Mouse (Mus musculus) gastrocnemius, adult 2 months (tissue): ENCODE measurements at regions not wholly inside any gene's neighbourhood (a gene's known extent, or its start where the extent isn't known, plus 50 kb on each side); places are given as distances from the start of the nearest gene placed in this dataset.
A peak's percentile ranks its signal among the peaks of the same experiment; 100 is the strongest.

Experiments
- DNase-seq: peaks from one replicate; pipeline ENCODE4 v3.0.0; 2022
- H3K27ac ChIP-seq: fragments of 200-600 bp; 2 replicates; pipeline ENCODE4 v1.8.1; 2022; ENCODE audit warnings: mild to moderate bottlenecking
- H3K4me3 ChIP-seq: fragments of 200-600 bp; 2 replicates; pipeline ENCODE4 v1.8.1; 2022; ENCODE audit warnings: mild to moderate bottlenecking, moderate library complexity
- CTCF ChIP-seq: fragments of 200-600 bp; IDR thresholded peaks from 2 replicates; pipeline ENCODE4 v1.8.1; 2022; ENCODE audit warnings: antibody characterized with exemption, mild to moderate bottlenecking, moderate library complexity
- intact Hi-C: fragments of 180-260 bp; cut with DNase I; formaldehyde crosslinking; loops from one replicate; pipeline ENCODE4 v1.15.1; 2025

DNA sequence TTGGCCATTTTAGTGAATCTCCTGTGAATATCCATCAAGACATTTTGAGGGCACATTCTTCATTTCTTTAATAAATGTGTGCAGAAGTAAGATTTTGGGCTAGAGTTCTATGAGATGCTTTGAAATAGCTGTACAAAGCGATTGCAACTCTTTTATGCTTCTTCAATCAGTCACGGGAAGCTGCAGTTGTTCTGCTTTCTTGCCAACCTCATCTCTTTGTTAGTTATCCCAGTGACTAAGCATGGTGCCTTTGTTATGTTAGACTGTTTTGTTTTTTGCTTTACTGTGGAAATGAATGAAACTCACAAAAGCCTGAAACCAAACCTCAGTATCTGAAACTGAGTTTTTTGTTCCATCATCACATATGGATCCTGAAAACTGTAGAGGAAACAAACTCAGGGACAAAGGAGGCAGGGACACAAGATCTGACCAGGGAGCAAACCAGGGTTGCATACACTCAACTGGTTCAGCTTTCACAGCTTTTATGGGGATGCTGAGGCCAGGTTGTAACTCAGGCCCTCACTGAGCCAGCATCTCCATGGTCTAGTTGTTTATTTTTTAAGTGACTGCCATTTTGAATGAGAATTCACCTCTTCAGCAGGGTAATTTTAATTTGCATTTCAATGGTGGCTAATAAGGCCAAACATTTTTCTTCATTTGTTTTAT is 266.3 kb upstream of the Impad1 start:
- no peak overlapping the region for H3K4me3 ChIP-seq
- TF ChIP-seq CTCF: no peak
- intact Hi-C loops: no loop called here

DNA sequence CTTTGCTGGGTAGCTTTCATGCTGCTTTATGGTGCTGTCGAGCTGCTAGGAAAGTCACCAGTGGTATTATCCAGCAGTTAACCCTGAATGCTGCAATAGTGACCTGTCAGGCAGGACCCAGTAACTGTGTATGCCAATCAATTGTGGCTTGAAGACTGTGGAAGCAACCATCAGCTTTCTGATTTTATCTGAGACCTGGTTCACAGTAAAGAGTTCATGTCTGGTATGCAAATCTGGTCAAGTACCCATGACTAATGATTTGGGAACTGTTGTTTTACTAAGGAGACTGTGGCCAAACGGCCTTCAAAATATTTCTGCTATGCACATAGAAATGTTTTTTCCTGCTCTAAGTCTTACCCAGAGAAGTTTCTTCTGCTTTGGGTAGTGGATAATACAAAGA is 236.8 kb upstream of the Impad1 start:
- no peak for DNase-seq
- intact Hi-C loops: no loop called here
- no peak for TF ChIP-seq CTCF
- Histone ChIP-seq H3K27ac (no peak overlapping the region), H3K4me3 (no peak overlapping the region)

More for the DNA sequence above, 266.3 kb upstream of the Impad1 start:
- no peak overlapping the region for H3K27ac ChIP-seq
- DNase-seq: no peak

DNA sequence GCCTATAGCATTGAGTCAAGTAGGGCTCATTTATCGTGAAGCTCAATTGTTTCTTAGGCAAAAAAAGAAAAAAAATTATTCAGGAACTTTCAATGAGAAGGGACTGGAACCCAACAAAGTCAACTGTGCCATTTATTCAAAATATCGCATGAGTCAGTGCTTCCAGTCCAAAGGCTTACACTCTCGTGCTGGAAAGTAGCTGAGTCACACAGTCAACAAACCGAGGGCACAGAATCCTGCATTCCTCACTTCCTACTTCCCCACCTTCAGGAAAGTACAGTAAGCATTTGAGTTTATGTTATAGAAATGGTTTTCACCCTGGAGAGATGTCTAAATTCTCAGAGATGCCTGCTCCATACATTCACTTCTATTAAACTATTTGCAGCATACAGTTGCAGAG is 194.3 kb upstream of the Impad1 start:
- H3K27ac ChIP-seq: no peak overlapping the region

DNA sequence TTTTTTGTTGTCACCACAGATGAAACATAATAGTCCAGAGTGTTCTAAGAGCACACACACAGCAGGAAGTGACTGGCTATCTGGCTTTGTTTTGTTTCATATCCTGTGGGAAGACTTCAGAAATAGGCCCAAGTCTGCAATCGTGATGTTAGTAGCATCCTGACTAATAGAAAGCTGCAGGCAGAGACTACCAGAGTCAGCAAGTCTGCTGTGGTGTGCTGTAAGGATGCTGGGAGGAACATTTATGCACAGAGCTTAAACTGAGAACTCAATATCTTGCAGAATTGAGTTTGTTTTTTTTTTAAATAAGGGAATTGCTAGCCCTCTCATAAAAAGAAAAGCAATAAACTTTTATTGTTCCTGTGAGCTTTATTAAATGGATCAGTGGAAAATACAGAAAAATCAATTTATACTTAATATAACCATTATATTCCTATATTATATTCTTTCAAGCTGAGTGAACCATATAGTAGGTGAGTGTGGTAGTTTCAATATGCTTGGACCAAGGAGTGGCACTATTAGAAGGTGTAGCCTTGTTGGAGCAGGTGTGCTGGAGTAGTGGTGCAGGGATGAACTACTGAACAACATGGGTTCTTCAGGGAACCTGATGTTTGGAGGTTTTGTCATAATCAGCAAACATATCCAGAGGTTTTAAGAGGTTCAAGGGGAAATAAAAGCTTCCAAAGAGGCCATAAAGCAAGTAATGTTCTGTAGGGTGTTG is 190.5 kb upstream of the Impad1 start:
- no peak overlapping the region for H3K27ac ChIP-seq
- no peak for DNase-seq
- intact Hi-C loops: no loop called here
- H3K4me3 ChIP-seq: no peak overlapping the region
- TF ChIP-seq CTCF: no peak

More for the DNA sequence above, 194.3 kb upstream of the Impad1 start:
- no peak for TF ChIP-seq CTCF
- no peak for DNase-seq
- no peak overlapping the region for H3K4me3 ChIP-seq
- intact Hi-C loops: no loop called here

DNA sequence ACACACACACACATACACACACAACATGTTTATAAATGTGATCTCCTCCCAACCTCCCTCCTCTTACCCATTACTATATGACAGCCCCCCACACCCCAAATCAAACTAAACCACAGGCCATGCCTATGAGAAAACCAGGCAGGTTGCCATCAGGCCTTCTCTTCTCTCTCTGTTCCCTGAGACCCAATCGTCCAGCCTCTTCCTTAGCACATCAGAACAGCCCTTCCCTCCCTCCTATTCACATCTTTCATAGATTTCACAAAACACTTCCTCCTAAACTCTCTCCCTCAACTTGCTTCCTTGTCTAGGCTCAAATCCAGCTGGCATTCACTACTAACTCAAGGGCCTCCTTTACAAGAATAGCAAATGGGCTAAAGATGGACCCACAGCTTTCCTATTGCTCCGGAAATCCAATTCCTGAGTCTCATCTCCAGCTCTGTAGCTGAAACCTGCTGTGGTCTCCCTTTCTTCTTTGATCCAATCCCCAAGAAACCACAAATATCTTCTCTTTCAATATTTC is 178.7 kb upstream of the Impad1 start:
- no peak for TF ChIP-seq CTCF
- no peak for DNase-seq
- Histone ChIP-seq H3K4me3 (no peak overlapping the region), H3K27ac (no peak overlapping the region)
- intact Hi-C loops: no loop called here

DNA sequence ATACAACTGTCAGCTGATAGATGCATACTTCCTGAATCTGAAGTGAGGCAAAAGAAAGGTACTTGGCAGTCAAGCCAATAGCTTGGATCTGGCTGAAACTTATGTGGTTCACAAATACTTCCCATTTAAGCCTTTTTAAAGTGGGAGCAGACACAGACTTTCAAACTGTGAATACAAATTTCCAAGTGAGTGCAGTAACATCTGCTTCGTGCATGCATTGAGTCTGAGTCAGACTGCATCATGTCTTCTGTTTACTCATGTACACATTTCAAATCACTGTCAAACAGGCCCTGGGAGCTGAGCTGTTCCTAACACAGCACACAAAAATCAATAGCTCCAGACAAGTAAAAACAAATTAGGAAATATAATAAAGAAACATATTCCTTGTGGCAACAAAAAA is 155.8 kb upstream of the Impad1 start:
- DNase-seq: no peak
- H3K4me3 ChIP-seq: no peak overlapping the region
- no peak for TF ChIP-seq CTCF

DNA sequence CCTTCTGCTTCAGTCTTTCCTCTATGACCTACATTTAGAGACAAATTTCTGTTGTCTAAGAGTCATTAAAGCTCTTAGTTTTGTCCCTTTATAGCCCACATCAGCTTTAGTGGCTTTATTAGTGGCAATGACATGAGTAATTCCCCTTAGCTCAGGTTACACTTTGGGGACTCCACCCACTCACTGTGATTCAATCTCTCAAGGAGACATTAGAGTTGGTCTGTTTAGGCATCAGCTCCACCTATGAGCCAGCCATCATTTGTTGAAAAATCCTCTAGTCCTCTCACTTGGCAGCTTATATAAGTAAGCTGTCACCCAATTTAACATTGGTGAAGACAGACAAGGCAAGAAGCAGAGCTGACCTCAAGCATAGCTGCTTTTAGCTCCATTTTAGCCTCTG is 151.3 kb upstream of the Impad1 start:
- H3K27ac ChIP-seq: no peak overlapping the region
- intact Hi-C loops: no loop called here
- H3K4me3 ChIP-seq: no peak overlapping the region
- DNase-seq: no peak
- no peak for TF ChIP-seq CTCF

More for the DNA sequence above, 155.8 kb upstream of the Impad1 start:
- H3K27ac ChIP-seq: no peak overlapping the region
- intact Hi-C loops: no loop called here

DNA sequence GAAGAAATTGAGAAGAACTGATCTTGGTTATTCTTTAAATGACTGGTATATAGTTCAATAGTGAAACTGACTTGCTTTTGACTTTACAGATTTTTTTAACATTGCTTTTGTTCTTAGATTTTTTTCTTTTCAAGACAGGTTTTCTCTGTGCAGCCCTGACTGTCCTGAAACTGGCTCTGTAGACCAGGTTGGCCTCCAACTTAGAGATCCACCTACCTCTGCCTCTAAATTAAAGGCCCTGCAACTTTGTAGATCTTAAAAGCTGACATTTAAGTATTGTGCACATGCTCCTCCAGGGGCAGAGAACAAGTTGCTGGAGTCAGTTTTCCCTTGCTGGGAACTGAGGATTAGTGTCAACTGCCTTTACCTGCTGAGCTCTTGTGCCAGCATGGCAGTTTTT is 132.6 kb upstream of the Impad1 start:
- no peak overlapping the region for H3K27ac ChIP-seq
- no peak overlapping the region for H3K4me3 ChIP-seq
- no peak for DNase-seq
- intact Hi-C loops: no loop called here
- no peak for TF ChIP-seq CTCF

DNA sequence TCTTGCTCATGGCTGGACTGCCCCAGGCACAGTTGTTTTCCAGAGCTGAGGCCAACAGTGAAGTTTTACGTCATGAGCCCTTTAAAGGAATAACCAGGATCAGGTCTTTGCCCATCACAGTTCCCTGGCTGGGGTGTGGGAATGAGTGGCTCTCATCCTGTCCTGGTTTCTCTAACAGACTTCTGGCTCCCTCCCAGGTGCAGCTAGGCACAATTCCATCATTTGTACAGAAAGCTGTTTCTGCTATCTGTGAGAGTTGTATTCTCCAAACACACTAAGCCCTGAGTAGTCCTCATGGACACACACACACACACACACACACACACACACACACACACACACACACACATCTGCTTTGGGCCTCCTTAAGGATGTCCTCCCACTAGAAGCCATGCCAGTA is 127.1 kb upstream of the Impad1 start:
- intact Hi-C loops: no loop called here
- no peak for TF ChIP-seq CTCF
- DNase-seq: no peak
- H3K27ac ChIP-seq: no peak overlapping the region
- no peak overlapping the region for H3K4me3 ChIP-seq

DNA sequence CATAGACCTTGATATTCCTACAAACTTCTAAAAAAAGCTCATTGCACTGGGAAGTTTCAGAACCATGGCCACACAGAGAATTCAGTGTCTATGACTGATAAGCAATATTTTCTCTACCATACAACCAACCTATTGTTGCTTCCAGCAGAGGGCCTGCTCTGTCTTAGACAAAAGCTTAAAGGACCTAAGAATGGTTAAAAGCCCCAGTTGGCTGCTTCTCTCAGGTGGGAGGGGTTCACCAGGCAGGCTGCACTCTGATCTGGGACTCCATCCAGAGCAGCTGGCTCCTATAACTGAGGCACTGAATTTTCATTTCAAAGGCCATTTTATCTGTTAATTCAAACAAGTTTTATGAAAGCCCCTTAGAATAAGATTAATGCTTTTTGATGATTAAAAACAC is 82.1 kb upstream of the Impad1 start:
- Histone ChIP-seq H3K27ac (no peak overlapping the region), H3K4me3 (no peak overlapping the region)
- DNase-seq: peak; percentile 17
- no peak for TF ChIP-seq CTCF
- intact Hi-C loops: no loop called here

DNA sequence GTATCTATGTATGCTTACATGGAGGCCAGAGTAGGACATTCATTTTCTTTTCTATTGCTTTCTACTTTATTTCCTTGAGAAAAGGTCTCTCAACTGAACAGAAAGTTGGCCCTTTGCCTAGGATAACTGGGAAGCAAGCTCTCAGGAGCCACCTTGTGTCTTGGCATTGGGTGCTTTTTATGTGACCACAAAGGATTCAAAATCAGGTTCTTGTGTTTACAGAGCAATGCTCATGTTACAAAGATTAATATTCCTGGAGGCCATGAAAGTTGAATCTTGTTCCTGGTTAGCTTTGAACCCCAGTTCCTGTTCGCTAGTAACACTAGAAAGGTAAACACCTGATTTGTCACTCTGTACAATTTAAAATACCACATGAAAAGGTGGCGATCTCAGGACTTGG is 65.2 kb upstream of the Impad1 start:
- no peak overlapping the region for H3K27ac ChIP-seq
- no peak overlapping the region for H3K4me3 ChIP-seq
- intact Hi-C loops: no loop called here
- no peak for DNase-seq
- TF ChIP-seq CTCF: no peak
